Mouse (Mus musculus) frontal cortex, postnatal 14 days (tissue): ENCODE results near the gene D630036H23Rik.

Experiments used
- DNase-seq, 2 experiments: peaks; one replicate each; pipeline ENCODE4 v3.0.0; 2022; ENCODE audit warnings: low spot score in 2 of 2

D630036H23Rik gene

DNA sequence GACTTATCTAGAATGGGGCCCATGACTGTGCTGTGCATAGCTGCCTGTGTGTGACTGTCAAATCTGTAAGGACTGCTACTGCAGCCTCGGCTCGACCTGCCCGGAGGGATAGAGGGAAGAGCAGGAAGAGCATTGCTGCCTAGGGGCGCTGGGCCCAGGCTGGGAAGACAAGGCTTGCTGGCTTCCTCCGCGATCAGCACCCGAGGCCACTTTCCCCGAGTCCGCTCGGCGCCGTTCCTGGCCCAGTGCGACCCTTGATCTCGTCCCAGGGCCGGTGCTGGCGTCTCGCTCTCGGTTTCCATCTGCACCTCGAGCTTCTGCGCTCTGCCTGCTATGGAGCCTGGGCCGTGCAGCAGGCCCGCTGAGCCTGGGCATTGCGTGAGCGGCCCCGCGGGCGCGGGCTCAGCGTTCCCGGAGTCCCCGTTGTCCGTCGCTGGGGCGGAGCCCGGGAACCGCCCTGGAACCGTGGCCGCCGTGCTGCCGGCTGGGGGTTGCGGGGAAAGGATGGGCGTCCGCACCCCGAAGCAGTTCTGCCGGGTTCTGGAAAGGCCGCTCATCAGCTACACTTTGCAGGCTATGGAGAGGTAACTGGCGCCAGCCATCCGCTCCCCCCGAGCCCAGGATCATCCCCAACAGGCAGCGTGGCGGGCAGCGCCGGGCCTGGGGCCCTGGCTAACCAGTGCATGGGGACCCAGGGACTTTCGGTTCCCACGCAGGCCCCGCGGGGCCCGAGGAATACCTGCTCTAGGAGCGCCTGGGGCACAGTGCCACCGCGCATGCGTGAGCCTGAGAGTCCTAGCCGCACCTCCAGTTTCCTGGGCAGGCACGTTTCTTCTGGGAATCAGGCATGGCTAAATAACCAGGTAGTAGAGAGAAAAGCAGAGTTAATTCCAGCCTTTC lies at the start of gene D630036H23Rik, which contains the start of gene Ispd:
Gene D630036H23Rik, minus strand, starts transcription at position 741 of the 900 bp plus-strand sequence.
Gene Ispd, plus strand, starts transcription at position 10 of the 900 bp plus-strand sequence.
- peak; percentile 72 to 78 for DNase-seq

DNA sequence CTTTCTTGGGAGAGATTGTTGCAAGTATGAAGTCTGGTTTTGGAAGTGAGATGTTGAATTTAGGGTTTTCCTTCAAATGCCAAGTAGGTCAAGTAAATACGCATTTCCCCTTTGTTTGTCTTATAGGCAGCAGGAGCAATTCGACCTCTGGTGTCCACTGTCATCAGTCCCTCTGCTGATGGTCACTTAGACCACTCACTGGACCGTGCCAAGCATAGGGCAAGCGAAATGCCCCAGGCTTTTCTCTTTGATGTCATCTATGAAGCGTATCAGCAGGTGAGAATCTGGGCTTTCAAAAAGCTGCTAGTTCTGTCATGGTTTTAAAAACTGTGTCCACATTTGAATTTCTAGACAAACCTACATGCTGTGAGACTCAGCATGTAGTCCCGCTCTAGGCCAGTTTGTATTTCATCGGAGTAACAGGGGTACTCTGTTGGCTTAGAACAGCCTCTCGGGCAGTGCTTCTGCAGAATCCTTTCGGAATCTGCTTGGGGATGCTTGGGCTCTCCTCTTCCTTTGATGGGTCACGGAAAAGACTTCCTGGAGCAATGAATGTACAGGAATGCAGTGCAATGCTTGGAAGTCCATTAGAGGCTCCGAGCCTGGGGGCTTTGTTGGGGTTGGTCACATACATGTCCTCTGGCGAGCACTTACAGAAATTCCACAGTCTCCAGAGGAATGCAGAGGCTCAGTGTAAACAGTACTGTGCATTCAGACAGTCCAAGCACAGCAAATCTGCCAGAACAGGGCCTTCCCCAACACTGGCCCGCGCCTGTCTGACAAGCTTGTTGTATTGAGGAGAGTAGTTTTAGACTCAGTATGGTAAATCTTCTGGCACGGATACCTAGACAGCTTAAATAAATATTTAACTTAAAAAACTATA lies 44.4 kb upstream of the D630036H23Rik start:
- DNase-seq, result no peak

DNA sequence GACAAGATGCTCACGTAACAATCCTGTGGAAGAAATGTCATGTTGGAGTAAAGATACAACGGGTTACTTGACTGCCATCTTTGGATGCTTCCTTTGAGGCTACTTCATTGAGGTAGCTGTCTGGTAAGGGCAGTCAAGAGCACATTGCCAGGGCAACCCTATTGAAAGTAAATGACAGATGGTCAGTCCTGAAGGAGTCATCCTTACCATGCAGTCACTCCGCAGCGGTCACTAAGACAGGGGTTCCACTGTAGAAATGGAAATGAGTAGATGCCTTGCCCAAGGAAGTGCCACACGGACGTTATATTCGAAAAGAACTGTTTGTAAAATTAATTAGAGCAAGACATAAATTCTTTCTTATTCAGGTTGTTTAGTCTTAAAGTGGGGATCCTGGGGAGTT lies 43.3 kb upstream of the D630036H23Rik start:
- no peak for DNase-seq

DNA sequence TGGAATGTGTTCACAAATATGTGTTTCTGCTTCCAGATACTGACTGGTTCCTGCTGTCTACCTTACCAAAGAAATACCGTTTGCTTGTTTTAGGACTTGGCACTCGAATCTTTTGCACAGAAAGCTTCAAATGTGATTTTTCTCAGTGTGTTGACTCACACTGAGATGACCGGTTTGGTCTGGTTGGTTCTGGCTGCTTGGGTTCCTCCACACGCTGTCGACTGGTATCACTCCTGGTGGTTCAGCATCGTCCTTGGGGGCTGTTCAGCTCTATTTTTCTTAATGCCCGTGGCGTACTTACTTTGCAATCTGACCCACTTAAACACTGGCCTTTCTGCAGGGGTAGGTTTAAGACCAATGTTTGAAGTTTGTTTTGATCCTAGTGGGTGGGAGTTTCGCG lies 41.7 kb upstream of the D630036H23Rik start:
- DNase-seq, result no peak

DNA sequence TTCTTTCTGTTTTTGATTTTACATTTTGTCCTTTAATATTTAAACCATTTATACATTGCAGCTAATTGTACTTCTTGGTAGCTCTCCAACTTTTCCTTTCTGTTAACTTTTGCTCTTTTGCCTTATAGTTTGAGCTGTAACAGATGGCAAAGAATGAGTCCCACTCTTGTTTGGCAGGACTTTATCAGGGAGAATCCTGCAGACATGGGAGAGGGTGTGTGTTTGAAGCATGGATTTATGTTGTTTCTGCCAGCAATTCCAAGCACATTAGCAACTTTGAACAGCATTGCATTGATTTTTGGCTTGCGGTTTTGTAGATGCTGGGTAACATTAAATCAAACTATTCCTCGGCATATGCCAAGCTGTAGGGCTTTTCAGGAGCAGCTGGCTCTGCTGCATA lies 13.1 kb upstream of the D630036H23Rik start:
- DNase-seq, result no peak

DNA sequence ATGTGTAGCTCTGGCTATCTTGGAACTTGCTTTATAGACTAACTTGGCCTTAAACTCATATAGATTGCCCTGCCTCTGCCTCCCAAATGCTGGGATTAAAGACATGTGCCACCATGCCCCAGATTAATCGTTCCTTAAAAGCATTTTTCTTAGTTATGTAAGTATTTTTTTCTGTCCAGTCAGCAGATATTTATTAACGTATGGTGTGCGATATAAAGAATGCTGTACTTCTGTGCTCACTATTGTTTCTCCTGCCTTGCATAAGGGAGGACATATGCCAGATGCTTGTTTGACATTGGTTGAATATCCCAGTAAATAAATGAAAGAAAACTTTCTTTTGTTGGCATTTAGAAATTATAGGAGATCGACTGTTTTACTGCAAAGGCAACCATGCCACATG lies 5.0 kb upstream of the D630036H23Rik start:
- DNase-seq, result no peak

DNA sequence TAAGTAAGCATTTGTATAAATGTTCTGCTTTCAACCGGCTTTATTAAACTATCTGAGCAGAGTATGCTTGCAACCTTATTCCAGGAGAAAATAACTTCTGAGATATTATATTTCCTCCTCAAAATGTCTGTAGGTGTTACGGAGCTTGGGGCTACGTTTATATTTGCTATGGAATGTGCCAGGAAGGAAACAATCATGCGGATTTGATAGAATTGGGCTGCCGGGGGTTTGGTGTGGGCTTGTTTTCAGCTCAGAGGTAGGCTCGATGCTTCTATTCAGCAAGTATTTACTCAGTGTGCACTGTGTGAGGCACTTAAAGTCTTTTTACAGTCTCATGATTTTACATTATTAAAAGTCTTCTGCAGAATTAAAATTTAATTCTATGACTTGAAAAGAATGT lies 3.4 kb upstream of the D630036H23Rik start:
- DNase-seq, result no peak

DNA sequence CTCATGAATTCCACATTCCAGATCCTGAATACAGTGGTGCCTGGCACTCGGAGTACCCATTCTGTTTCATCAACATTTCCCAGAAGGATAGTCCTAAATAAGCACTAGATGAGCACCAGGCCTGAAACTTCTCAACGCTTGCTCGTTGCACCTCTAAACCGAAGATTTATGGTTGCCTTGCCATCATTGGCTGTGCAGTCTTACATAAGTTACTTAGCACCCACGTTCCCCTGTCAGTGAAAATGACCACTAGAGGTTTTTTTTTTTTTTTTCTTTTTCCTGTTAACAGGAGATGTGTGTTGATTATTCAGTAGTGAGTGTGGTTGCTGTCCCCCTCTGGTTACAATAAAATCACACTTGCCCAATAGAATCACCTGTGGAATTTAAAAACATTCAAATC lies 1.2 kb downstream of the D630036H23Rik start:
- DNase-seq, result no peak

DNA sequence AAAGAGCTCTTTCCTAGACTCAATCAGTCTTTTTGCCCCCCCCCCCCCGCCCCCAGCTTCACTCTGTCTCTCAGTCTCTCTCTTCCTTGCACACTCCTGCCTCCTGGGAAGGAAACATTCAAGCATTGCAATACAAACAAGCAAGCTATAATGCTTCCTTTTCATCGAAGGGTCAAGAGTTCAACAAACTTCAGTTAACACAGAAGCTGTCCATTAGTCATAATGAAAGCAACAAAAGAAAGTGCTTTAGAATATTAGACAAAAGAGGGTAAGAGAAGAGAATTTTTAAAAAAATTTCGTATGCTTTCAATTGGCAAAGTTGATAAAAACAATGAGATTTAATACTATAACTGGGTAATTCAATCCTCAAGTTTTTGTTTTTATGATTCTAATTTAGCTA lies 1.7 kb downstream of the D630036H23Rik start:
- DNase-seq, result no peak

DNA sequence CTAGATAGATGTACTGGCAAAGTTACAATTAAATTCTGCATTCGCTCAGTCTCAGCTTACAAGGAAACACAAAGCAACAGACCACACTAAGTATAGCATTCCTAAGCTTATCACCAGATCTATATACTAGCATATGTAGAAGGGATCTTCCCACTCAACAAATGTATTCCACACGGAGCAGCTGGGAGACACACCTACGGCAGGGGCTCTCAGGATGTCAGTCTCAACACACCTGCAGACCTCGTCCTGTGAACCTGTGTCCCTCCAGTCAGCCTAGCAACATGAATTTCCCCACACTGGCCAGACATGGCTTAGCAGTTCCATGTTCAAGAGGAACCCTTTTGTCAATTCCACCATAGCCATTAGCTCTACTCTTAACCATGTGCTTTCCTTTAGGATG lies 5.6 kb downstream of the D630036H23Rik start:
- DNase-seq, result peak; percentile 11 to 13

DNA sequence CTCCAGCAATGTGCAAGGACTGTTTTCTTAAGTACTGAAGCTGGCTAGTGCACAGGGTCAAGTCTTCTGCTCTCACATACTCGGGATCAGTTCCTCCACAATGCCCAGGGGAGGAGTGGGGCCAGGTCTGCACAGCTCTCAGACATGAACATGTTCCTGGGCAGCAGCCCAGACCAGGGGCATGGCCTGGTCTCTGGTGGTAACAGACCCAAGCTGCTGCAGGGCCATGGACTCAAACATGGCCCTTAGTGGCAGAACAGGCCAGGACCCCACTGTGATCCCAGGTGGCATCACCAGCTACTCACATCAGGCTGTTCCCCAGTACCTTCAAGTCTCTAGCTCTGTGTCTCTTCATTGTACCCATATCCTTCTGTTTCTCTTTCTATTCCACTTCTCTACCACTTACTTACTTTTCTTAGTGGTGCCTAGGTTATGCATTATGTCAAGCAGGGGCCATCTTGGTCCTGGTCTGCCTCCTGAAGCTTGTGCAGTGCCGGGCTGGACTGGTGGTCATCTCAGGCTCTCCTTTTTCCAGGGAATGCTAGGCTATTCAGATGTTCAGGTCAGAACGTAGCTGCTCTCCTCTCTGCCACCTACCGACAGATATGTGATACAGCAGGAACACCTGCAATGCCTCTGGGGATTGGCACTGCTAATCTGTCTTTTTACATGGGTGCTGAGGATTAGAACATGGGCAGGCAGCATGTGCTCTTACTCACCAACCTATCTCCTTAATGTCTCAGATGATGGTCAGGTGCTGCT lies 8.6 kb downstream of the D630036H23Rik start:
- no peak for DNase-seq

DNA sequence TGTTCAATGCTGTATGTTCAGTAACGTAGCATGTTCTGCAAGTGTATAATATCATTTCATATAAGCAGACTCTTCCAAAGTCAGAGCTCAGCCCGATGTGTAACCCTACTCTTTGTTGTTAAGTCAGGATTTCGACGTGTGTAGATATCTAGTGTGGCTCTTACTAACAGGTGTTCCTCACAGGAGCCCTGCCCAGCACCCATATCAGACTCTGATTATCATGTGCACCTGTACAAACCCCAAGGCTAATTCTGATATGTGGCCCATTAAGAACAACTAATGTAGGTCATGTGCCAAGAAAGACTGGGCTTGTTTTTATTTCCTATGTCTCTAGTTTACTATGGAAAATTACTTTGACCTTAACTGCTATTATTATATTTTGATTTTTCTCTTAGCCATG lies 18.0 kb downstream of the D630036H23Rik start:
- no peak for DNase-seq

DNA sequence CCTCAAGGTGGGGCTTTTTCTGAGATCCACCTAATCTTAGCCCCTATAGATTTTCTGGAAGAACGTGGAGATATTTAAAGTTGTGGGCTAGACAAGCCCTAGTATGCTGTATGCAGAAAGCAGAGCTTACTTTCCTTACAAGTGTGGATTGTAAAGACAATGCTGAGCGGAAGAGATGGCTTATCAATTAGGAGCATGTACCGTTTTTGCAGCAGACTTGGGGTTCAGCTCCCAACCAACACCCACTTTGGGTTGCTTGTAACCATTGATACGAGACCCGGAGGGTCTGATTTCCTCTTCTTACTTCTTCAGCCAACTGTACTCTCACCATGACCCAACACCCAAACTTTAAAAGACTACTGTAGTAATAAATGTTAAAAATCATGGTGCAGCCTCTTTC lies 21.3 kb downstream of the D630036H23Rik start:
- no peak for DNase-seq

DNA sequence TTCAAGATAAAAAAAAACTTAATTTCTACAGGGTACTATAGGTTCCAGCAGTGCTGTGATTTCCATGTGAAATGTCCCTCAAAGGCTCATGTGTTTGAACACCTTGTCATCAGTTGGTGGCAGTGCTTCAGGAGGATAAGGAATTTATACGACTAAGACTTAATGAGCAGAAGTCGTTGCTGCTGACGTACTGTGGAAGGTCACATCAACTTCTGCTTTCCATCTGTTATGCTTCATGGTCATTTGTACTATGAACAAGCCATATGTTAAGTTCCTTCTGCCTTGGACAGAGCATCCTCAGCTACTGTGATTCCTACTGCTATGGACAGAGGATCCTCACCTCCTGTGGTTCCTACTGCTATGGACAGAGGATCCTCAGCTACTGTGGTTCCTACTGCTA lies 21.9 kb downstream of the D630036H23Rik start:
- no peak for DNase-seq

DNA sequence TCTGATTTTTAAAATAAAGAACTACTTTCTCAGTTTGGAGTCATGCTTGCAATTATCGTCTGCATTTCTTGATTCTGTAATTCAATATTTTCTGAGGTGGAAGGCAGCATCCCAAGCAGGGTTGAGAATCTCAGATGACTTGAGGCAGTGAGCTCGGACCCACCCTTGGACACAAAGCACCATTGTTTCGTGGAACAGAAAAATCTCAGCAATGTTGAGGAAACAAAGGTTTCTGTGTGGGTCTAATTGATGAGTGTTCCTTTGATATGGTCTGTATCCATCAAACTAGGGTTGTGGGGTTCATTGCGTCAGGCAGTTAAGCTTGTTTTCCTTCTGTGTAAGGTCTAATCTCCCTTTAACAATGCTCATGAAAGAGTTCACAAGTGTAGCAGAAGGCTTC lies 37.9 kb downstream of the D630036H23Rik start:
- DNase-seq, result no peak

DNA sequence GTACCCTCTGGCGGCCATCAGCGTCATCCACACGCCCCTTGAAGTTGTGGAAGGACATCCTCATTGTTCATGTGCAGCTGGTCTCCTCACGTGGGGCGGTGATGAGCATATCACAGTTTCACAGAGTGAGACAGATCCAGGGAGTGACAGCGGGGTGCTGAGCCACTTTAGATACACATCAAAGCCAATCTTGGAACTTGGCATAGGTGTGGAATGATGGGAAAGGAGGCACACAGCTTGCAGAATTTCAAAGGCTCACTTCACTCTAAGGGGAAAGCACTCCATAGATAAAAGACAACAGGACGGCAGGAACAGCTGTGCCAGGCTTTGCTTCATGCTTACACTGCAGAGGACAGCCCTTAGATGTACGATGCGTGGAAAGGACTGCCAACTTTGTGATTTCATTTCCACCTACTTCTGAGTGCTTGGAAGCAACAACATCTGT lies 48.1 kb downstream of the D630036H23Rik start:
- no peak for DNase-seq

DNA sequence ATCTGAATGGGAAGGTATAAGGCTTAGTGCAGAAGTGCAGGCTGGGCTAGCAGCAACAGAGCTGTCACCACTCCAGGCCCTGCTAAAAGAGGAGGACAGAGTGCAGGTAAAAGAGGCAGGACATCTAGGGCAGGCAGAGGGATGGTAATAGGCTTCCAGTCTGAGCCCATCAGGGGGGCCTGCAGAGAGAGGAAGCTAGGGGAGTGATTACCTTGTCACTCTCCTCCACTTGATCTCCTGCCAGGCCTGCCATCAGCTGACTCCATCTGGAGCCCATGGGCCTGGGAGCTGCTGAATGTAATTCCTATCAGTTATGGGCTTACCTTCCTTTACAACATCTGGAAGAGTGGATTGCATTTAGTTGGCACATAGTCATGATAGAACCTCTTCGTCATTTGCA lies 49.3 kb downstream of the D630036H23Rik start:
- no peak for DNase-seq
